Mouse (Mus musculus) monocyte, adult 5-6 weeks (primary cell): Measurements from ENCODE around the gene B3gnt2. TPM values are rescaled to one million over a fixed set of nuclear protein-coding genes. Genes with fewer than 3 reads are reported as not detected.
A peak's percentile ranks its signal among the peaks of the same experiment; 100 is the strongest.

Source experiments
- ATAC-seq: fragments of 153-309, 156-312 bp; replicated peaks from 2 replicates; pipeline ENCODE4 v1.8.0; 2017; ENCODE audit warnings: mild to moderate bottlenecking; ENCODE audit not compliant: low TSS enrichment, insufficient number of reproducible peaks, severe bottlenecking, poor library complexity, low FRiP score
- total RNA-seq: library from RNA; stranded (forward); fragments of 200-1000, 200-491, 200-594 nt; gene quantifications from 3 replicates; pipeline ENCODE4 v1.2.3, GENCODE M21; 2017

Gene B3gnt2
- total RNA-seq, 1 experiment from 2014 or later: 8.5 TPM

DNA sequence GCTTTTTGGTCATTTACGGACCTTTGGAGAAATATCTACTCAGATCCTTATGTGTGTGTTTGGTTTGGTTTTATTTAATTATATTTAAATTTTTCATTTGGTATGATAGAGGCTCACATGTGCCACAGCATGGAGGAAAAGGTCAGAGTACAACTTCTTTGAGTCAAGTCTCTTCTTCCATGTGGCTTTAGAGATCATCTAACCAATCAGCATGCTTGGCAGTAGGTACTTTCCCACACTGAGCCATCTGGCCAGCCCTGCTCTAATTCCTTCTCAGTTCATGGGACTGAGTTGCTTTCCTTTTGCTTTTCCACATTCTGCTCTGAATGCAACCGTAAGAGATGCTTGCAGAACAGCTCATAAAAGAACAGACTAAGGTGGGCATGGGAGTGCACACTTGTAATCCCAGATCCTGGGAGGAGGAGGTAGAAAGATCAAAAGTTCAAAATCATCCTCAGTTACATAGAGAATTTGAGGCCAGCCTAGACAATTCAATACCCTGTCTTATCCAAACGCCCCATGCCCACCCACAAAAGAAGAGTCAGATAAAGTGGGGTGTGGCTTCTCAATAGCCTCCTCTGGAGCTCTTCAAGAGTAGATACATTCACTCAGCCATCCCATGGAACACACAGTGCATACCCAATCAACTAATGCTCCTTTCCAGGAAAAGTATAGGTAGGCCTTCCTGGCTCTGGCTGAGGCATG is 67.4 kb downstream of the B3gnt2 start:
- ATAC-seq: no peak

DNA sequence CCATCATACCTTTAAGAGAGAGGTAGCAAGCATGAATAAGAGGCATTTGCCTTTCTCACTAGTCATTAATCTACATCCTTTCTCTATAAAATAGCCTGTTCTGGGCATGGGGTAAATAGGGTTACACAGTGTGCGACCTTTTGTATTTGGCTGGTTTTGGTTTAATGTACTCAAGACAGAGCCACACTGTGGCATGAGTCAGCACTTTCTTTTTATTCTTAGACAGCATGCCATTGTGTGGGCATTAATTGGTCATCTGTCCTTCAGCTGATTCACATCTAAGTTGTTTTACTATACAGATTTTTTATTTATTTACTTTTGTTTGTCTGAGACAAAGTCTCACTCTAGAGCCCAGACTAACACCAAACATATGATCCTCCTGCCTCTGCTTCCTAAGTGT is 68.6 kb downstream of the B3gnt2 start:
- no peak for ATAC-seq

DNA sequence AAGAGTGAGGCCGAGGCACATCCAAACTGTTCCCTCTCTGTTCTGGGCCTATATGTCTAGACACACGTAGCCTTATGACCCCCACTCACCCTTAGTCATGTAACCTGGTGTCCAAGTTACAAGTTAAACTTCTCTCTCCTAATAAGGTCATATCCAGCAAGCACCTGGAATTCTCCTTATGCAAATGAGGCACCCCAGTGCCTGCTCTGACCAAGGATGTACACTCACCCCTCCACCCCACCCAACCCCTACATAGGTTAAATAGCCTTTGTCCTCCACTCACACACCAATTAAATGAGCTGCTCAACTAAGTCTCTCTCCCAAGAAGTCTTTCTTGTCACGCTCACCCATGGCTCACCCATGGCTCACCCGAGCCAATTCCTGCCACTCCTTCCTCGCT is 69.0 kb downstream of the B3gnt2 start:
- ATAC-seq: no peak

DNA sequence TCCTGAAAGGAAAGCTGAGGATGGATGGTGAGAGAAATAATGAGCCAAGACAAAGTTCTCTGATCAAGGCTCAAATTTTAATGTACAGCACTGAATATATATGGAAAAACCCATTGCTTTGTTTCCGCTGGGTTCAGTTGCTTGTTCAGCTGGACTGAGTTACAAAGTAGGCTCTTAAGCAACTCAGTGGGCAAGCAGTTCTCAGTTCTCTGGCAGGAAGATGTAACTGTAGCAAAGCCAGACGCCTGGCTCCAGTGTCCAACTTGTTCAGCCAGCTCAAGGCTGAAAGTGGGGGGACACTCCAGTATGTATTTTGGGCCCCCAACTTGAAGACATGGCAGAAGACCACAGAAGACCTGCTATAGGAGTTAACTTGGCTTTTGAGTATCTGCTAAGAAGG is 72.9 kb downstream of the B3gnt2 start:
- no peak for ATAC-seq

DNA sequence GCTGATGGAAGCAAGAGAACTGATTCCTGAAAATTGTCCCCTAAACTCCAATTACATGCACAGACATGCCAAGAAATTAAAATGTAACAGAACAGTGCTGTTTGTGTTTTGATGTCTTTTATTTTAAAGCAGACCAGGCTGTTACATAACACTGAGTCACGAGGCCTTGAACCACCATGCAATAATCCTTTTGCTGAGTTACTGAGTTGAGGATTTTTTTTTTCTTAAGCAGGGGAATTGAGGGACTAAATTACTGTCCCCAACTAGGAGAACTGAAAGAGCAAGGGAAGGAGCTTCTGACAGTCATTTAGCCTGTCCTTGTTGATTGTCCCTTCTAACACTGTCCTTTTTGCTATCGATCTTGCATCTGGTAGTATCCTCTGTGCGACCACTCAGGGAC is 76.3 kb downstream of the B3gnt2 start:
- ATAC-seq: no peak

DNA sequence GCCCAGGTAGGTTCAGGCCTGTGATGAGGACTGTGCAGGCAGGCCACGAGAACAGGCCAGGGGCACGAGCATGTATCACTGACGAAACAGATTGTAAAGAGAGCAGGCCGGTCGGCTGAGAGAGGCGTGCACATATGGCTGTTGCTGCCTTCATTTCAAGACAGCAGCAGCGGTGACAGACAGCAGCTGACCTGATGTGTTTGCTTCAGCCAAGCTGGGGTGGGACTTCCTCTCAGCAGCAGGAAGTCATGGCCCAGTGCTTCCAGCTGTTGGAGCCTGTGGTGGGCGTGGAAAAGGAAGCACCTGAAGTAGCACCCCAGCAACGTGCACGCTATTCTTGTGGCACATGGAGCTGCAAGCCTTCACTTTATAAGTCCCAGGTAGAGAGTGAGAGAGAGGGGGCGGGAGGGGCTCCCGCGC is 78.0 kb downstream of the B3gnt2 start:
- ATAC-seq: peak; percentile 70

DNA sequence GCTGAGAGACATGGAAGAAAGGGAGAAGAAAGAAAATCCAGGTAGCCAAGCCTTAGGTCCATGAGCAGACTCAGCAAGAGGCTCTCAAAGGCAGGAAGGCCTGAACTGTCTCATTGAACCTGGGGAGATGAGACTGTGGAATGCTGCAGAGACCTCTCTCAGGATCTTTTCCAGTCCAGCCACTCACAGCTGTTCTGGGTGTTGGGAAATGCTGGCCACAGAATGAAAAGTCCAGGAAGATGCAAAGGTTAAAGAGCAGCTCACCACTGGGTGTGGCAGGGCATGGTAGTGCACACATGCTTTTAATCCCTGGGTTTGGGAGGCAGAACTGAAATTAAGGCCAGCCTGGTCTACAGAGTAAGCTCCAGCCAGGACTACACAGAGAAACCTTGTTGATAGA is 79.6 kb downstream of the B3gnt2 start:
- ATAC-seq: no peak

DNA sequence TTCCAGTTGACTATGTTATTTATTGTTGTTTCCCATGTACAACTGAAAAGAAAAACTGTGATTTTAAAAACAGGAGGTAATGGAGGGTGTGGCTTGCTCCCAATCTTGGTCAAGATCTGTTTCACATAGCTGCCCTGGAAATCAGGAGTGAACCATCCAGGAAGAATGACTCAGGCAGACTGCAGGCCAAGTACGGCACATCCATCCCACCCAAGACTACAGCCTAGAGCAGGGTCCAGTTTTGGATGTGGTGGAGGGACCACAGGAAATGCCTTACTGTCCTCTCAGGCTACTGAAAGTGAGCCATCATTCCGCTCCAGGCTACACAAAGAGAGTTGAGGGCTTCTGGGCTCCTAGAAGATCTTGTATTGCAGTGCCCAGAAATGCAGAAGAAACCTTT is 80.0 kb downstream of the B3gnt2 start:
- ATAC-seq: no peak

DNA sequence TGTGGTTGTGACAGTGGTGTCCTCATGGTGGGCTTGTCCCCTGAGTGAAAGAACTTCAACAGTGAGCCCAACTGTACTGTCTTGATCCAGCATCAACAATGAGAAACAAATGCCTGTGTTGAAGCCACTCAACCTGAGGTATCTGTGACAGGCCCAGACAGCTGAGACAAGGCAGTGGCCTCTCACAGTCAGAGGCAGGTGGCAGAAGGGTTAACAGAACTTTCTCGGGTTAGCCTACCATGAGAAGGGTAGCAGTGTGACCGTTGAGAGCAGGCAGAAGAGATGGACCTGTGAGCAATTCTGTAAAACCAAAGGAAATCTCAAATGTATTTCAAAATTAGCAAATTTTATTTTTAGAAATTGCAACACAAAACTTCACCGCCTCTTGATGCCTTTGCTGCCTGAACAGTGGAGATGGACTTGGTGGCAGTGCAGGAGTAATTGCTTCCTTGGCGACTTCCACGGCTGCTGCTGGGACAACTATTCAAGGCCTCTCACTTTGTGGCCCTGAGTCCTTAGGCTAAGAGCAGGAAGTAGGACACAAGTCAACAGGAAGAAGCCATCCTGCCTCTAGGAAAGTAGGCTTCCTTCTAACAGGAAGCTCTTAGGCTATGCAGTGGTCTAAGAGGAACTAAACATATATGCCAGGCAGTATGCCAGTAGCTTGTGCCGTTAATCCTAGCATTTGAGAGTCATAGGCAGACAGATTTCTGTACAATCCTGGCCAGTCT is 80.8 kb downstream of the B3gnt2 start:
- ATAC-seq: peak; percentile 59; the same call in 1 of the 2 replicates

DNA sequence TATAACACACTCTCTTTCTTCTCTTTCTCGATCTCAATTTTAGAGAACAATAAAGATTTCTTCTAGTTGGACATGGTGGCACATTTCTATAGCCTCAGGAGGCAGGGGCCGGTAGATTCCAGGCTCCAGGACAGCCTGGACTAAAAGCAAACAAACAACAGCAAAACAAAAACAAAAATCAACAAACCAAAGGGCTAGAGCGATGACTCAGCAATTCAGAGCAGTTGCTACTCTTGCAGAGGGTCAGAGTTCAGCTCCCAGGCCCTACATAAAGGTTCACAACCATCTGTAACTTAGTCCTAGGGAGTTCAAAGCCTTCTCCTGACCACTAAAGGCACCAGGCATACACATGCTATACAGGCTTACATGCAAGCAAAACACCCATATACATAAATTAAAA is 82.2 kb downstream of the B3gnt2 start:
- no peak for ATAC-seq

DNA sequence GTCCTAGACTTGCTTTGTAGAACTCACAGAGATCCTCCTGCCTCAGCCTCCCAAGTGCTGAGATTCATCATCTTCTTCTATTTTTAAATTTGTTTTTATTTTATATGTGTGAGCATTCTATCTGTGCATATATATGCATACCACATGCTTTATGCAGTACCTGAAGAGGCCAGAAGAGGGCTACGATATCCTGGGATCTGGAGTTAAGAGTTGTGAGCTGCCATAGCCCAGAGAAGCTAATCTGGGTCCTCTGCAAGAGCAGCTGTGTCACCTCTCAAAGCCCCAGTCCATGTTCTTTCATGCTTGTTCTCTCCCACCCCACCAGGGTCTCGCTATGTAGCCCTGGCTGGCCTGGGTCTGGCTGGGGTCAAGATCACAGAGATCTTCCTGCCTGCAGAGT is 83.2 kb downstream of the B3gnt2 start:
- no peak for ATAC-seq

DNA sequence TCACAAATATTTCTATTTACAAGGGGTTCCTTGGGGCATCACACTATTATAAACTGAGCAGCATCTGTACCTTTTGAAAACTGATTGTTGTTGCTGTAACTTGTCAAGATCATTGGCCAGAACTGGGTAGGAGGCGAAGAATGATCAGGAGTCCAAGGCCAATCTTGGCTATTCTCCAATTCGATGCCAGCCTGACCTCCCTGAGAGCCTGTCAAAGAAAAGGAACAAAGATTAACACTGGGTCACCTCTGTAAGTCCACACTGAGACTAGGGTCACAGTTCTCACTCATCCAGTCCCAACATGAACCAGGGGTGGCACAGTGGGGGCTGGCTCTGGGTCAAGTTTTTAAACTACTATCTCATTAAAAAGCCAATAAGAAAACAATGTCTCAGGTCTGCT is 85.9 kb downstream of the B3gnt2 start:
- ATAC-seq: no peak

DNA sequence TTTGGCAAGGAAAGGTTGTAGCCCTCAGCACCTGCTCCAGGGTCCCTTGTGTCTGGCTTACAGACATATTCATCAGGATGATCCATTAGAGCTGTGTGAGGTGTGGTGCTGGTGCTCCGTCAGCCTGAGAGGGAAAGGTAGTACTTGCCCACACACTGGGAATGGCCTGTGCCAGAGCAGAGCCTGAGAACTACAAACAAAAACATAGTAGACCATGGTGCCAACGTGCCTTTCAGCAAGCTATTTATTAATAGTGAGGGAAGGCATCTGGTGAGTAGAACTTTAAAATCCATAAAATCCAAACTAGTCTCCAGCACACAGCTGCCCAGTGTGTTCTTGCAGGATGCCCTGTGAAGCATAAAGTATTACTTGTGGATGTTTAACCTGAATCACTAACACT is 94.5 kb downstream of the B3gnt2 start:
- no peak for ATAC-seq

DNA sequence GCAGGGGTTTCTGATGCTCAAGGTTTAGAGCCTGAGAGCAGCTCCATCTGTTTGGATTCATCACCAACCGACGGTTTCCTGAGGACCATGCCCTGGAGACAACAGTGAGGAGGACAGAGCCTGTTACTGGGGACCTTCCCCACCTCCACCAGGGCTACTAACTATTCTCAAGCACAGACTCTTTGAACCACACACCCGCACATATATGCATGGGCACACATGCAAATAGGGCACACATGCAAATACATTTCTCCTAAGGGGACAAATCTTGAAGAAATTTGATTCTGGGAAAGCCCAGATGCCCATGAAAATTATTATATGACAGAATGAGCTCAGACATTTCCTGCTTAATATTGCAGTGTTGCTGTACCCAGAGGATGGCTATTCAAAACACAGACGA is 95.3 kb downstream of the B3gnt2 start:
- ATAC-seq: no peak

DNA sequence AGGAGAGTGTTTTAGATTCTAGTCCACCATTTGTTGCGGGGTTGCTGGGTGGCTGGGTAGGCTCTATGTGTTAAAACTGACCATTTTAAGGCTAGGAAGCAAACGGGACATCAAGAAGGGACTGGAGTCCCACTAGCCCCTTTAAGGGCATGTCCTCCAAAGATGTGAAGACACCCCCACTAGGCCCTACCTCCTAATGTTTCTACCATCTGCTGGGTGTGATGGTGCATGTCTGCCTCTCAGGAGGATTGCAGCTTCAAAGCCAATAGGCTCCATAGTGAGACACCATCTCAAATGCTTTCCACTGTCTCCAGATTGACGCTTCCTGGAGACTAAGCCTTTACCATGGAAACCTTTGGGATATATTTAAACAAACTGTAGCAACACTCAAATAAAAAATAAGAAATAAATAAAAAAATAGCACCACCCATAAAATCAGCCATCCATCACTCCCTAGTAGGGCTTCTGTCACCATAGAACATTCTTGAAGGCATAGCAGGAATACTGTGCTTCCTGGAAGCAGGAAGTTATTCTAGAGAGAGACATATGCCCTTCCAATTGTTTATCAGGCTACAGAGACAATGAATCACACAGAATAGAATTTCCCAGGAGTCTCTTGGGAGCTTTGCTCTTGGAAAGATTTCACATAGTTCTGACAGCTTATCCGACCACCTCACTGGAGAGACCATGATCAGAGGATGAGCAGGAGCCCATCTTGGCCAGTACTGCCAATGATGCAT is 97.0 kb downstream of the B3gnt2 start:
- no peak for ATAC-seq

DNA sequence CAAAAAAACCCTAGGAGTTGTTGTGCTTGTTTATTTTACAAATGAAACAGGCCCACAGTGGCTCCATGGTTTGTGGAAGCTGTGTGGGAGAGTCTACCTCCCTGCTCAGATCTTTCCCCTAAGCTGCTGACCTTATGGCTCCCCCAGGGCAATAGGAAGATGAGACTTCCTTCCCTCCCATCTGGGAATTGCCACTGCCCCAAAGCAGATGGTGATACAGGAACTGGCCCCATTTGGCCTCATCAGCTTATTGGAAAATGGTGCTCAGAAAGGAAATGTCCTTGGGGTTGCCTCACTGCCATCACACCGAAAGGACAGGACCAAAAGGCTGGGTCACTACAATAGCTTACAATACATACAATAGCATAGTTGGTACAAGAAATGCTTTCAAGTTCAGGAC is 97.7 kb downstream of the B3gnt2 start:
- ATAC-seq: no peak

DNA sequence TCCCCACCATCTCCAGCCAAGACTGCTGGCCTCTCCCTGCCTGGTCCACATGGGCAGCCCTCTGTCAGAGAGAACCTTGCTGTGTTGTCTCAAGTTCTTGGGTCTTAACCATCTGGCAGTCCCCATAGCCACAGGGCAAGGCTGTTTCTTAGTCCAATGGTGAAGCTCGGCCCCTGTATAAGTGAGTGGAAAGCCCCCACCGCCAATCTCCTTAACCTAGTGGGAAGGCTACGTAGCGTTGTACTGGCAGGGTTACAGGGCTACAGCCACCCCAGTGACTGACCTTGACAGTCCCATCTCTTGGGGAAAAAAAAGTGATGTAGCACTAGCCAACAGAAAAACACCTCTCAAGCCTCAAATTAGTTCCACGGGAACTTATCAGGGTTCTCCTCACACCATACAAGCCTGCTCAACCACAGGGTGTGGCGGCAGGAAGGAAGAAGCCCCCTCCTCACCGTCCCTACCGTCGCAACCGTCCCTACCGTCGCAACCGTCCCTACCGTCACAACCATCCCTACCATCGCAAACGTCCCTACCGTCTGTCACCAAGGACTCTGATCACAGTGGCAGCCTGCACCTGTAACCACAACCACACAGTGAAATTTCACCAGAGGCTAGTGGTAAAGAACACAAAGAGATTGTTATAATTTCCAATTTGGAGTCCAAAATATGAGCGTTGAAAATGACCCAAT is 98.4 kb downstream of the B3gnt2 start:
- ATAC-seq: no peak

DNA sequence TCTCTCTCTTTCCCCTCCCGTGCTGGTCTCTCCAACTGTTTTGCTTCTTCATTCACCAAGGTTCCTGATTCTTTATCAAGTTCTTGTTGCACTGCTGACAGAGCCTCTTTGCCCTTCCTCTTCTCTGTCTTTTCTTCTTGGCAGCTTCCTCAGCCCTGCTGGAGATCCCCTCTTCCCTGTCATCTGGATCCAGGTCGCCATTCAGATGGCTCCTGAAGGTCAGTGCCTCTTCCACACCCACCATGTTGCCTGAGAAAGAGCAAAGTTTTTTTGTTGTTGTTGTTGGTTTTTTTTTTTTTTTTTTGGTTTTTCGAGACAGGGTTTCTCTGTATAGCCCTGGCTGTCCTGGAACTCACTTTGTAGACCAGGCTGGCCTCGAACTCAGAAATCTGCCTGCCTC is 101.0 kb downstream of the B3gnt2 start:
- no peak for ATAC-seq
